Mouse (Mus musculus) small intestine, adult 2 months (tissue): ENCODE measurements around the gene Gm156.

Source experiments
- CTCF ChIP-seq: fragments of 200-500 bp; IDR thresholded peaks from 2 replicates; pipeline ENCODE4 v1.5.1; 2012; ENCODE audit warnings: low read depth, mild to moderate bottlenecking, control low read depth, inconsistent platforms, low read length, moderate library complexity, mixed read lengths; ENCODE audit not compliant: insufficient replicate concordance, insufficient read length; ENCODE audit errors: extremely low read depth
- POLR2A ChIP-seq: fragments of 200-500 bp; IDR thresholded peaks from 2 replicates; pipeline ENCODE4 v1.6.1; 2012; ENCODE audit warnings: low read depth, mild to moderate bottlenecking, control low read depth, inconsistent platforms, low read length, moderate library complexity

DNA sequence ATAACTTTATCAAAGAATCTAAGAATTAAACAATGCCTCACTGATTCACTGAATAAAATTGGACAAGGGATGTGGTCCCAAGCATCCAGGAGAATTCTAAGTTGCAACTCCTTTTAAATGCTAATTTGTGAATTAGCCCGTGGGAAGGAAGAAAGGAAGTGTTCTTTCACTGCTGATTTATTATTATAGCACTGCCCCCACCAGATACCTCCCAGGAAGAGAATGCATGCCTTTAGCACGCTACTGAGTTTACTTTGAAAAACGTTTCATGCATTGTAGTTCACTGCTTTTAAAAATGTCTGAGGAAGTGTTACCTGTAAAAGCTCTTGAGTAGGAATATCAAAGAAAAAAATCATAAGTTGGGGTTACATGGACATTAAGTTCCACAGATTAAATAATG lies 63.6 kb downstream of the Gm156 start:
- no peak for TF ChIP-seq CTCF
- TF ChIP-seq POLR2A, result no peak
